In genomic region chr2:77884491-77884890, GRCm38 (mm10) we compare ENCODE assay signal across 29 mouse cellular contexts.
DNase-seq lines count a peak whose midpoint lies in the region; ATAC-seq lines count a peak whose summit lies in the region.
"Had no signal": no experiment of that assay in that cellular context is flagged by ENCODE, and none has a peak within 500 bp of the region (broad histone marks: within the 10 kb centered on the region; RNA-seq: fewer than 3 reads in every experiment).

No protein-coding gene starts in this region.

- H3K4me2 ChIP-seq in limb, embryonic 11.5 days (ENCODE audit: low read depth, severe bottlenecking) = no peak overlapping the region
- H3K4me2 ChIP-seq in hindbrain, embryonic 12.5 days (replicated peaks) = no peak overlapping the region
- H3K4me2 ChIP-seq: embryonic facial prominence, embryonic 13.5 days; embryonic facial prominence, embryonic 15.5 days; forebrain, embryonic 12.5 days had no signal

- no peaks in the 10 kb centered on the region for H3K36me3 ChIP-seq in limb, embryonic 11.5 days (ENCODE audit: control insufficient read depth, insufficient read depth, low read length)
- no peaks in the 10 kb centered on the region for H3K36me3 ChIP-seq in limb, embryonic 10.5 days
- no peaks in the 10 kb centered on the region for H3K36me3 ChIP-seq in hindbrain, embryonic 12.5 days
- H3K36me3 ChIP-seq: embryonic facial prominence, embryonic 13.5 days; embryonic facial prominence, embryonic 15.5 days; forebrain, embryonic 10.5 days; forebrain, embryonic 12.5 days; G1E had no signal

- intact Hi-C loops in left cerebral cortex, postnatal 25 days (cut with DNase I) = no loop called here

- H3K9ac ChIP-seq in limb, embryonic 11.5 days (ENCODE audit: low read length) = no peak overlapping the region
- no peak overlapping the region for H3K9ac ChIP-seq in hindbrain, embryonic 12.5 days
- H3K9ac ChIP-seq: embryonic facial prominence, embryonic 13.5 days; embryonic facial prominence, embryonic 15.5 days; forebrain, embryonic 12.5 days had no signal

- WGBS in limb, embryonic 11.5 days = 86% methylated on average over 3 of the region's 3 CpGs
- 91% methylated on average over 3 of the region's 3 CpGs for WGBS in limb, embryonic 10.5 days
- WGBS in hindbrain, embryonic 12.5 days = 95% methylated on average over 3 of the region's 3 CpGs

- peak; percentile 8 for DNase-seq in limb, embryonic 11.5 days (ENCODE audit: low spot score)
- DNase-seq in limb, embryonic 10.5 days (ENCODE audit: low spot score) = no peak
- DNase-seq in adipocyte (ENCODE audit: low spot score) = peak; percentile 71
- DNase-seq in forelimb bud, embryonic 11.5 days (ENCODE audit: low read depth, low spot score) = peak; percentile 25
- no peak for DNase-seq in retina, embryonic 14.5 days (ENCODE audit: low spot score)
- DNase-seq in left cerebral cortex, postnatal 25 days (ENCODE audit: low spot score in 2 of 2) = no peak
- DNase-seq: adrenal gland, adult 2 months; adrenal gland, postnatal 10 days; adrenal gland, postnatal 25 days; B cell, adult 2 months; cerebellum, adult 11-12 months; cerebellum, adult 2 months; cerebellum, adult 9-10 months; cerebellum, postnatal 14 days; cerebellum, postnatal 36 days; embryo, embryonic 11 days had no signal

- no peaks in the 10 kb centered on the region for H3K9me3 ChIP-seq in limb, embryonic 11.5 days (ENCODE audit: control insufficient read depth, low read length)
- no peaks in the 10 kb centered on the region for H3K9me3 ChIP-seq in limb, embryonic 10.5 days (replicated peaks)
- no peaks in the 10 kb centered on the region for H3K9me3 ChIP-seq in hindbrain, embryonic 12.5 days (replicated peaks)
- H3K9me3 ChIP-seq: embryonic facial prominence, embryonic 13.5 days; embryonic facial prominence, embryonic 15.5 days; forebrain, embryonic 10.5 days; forebrain, embryonic 12.5 days; G1E had no signal

- no peak overlapping the region for H3K27ac ChIP-seq in limb, embryonic 11.5 days (replicated peaks; ENCODE audit: low read depth, low read length)
- no peak overlapping the region for H3K27ac ChIP-seq in limb, embryonic 10.5 days
- H3K27ac ChIP-seq in hindbrain, embryonic 12.5 days = no peak overlapping the region
- H3K27ac ChIP-seq: embryonic facial prominence, embryonic 13.5 days; embryonic facial prominence, embryonic 15.5 days; forebrain, embryonic 10.5 days; forebrain, embryonic 12.5 days had no signal

- H3K27me3 ChIP-seq in limb, embryonic 11.5 days (ENCODE audit: control insufficient read depth, insufficient read depth, low read length) = no peaks in the 10 kb centered on the region
- no peaks in the 10 kb centered on the region for H3K27me3 ChIP-seq in limb, embryonic 10.5 days (ENCODE audit: low read depth, poor library complexity, severe bottlenecking)
- H3K27me3 ChIP-seq in hindbrain, embryonic 12.5 days = no peaks in the 10 kb centered on the region
- H3K27me3 ChIP-seq: CH12.LX; embryonic facial prominence, embryonic 13.5 days; embryonic facial prominence, embryonic 15.5 days; forebrain, embryonic 12.5 days had no signal

- ATAC-seq in limb, embryonic 11.5 days (ENCODE audit: insufficient number of reproducible peaks, low FRiP score, low TSS enrichment, low read depth) = no peak
- no peak for ATAC-seq in hindbrain, embryonic 12.5 days (ENCODE audit: low FRiP score)
- ATAC-seq: activated CD4-positive, CD25-positive, alpha-beta regulatory T cell, adult 4 months; CD4-positive, CD25-positive, alpha-beta regulatory T cell, adult 4 months; forebrain, embryonic 14.5 days; forebrain, embryonic 16.5 days; Patski had no signal

- H3K4me1 ChIP-seq in limb, embryonic 11.5 days (ENCODE audit: control insufficient read depth, insufficient read depth, low read length) = no peaks in the 10 kb centered on the region
- H3K4me1 ChIP-seq in limb, embryonic 10.5 days = no peaks in the 10 kb centered on the region
- H3K4me1 ChIP-seq in hindbrain, embryonic 12.5 days = no peaks in the 10 kb centered on the region
- H3K4me1 ChIP-seq: embryonic facial prominence, embryonic 13.5 days; embryonic facial prominence, embryonic 15.5 days; forebrain, embryonic 10.5 days; forebrain, embryonic 12.5 days had no signal

- H3K4me3 ChIP-seq in limb, embryonic 11.5 days (ENCODE audit: low read depth, low read length) = no peak overlapping the region
- H3K4me3 ChIP-seq in limb, embryonic 10.5 days = no peak overlapping the region
- no peak overlapping the region for H3K4me3 ChIP-seq in hindbrain, embryonic 12.5 days
- H3K4me3 ChIP-seq: embryonic facial prominence, embryonic 13.5 days; embryonic facial prominence, embryonic 15.5 days; erythroblast, embryonic 14.5 days; forebrain, embryonic 10.5 days; forebrain, embryonic 12.5 days had no signal

Comparison
In these comparisons a context has a peak if more than half of its experiments do, and no peak if none do; other contexts are left out.
1. DNase-seq: peak in limb, embryonic 11.5 days (single experiment), adipocyte (single experiment) and forelimb bud, embryonic 11.5 days (single experiment); none in limb, embryonic 10.5 days (single experiment), retina, embryonic 14.5 days (single experiment) and left cerebral cortex, postnatal 25 days (0 of 2).